Mouse (Mus musculus) midbrain, postnatal 0 days (tissue): ENCODE measurements around the gene Lrrc56. TPM values are rescaled to one million over a fixed set of nuclear protein-coding genes. Genes with fewer than 3 reads are reported as not detected.

Experiments
- ATAC-seq: fragments of 200-750 bp; cut with Nextera tagmentation; 2 replicates; pipeline ENCODE4 v1.8.0; 2017; ENCODE audit warnings: moderate number of reproducible peaks, mild to moderate bottlenecking, moderate TSS enrichment, moderate library complexity; ENCODE audit not compliant: low FRiP score
- DNase-seq: peaks from one replicate; pipeline ENCODE4 v3.0.0-alpha.2; 2015; ENCODE audit warnings: low spot score
- H3K27ac ChIP-seq: fragments of 300-500 bp; sonication (generic); 2 replicates; pipeline ENCODE4 v1.5.1; 2014; ENCODE audit warnings: low read depth, mild to moderate bottlenecking, low read length, mixed read lengths
- H3K27me3 ChIP-seq: fragments of 300-500 bp; sonication (generic); 2 replicates; pipeline ENCODE4 v1.6.1; 2014; ENCODE audit warnings: low read length, control low read depth, mixed read lengths; ENCODE audit not compliant: insufficient read depth
- H3K36me3 ChIP-seq: fragments of 300-500 bp; sonication (generic); 2 replicates; pipeline ENCODE4 v1.6.1; 2014; ENCODE audit warnings: low read length, control low read depth, mixed read lengths; ENCODE audit not compliant: insufficient read depth
- H3K4me1 ChIP-seq: fragments of 300-500 bp; sonication (generic); 2 replicates; pipeline ENCODE4 v1.6.1; 2014; ENCODE audit warnings: mild to moderate bottlenecking, control low read depth, antibody characterized with exemption, low read length, mixed read lengths; ENCODE audit not compliant: insufficient read depth
- H3K4me2 ChIP-seq: fragments of 300-500 bp; sonication (generic); 2 replicates; pipeline ENCODE4 v1.6.1; 2014; ENCODE audit warnings: low read depth, mild to moderate bottlenecking, low read length, mixed read lengths; ENCODE audit not compliant: poor library complexity, severe bottlenecking
- H3K4me3 ChIP-seq: fragments of 300-500 bp; sonication (generic); 2 replicates; pipeline ENCODE4 v1.5.1; 2014; ENCODE audit warnings: low read depth, mild to moderate bottlenecking, low read length, moderate library complexity
- H3K9ac ChIP-seq: fragments of 300-500 bp; sonication (generic); replicated peaks from 2 replicates; pipeline ENCODE4 v1.6.1; 2014; ENCODE audit warnings: mild to moderate bottlenecking, low read length, moderate library complexity, mixed read lengths; ENCODE audit not compliant: poor library complexity, severe bottlenecking
- H3K9me3 ChIP-seq: fragments of 300-500 bp; sonication (generic); 2 replicates; pipeline ENCODE4 v1.6.1; 2016; ENCODE audit warnings: low read length, control low read depth
- CTCF ChIP-seq: IDR thresholded peaks from 2 replicates; pipeline ENCODE4 v1.5.1; 2016; ENCODE audit warnings: antibody characterized with exemption, mild to moderate bottlenecking
- WGBS: fragments of 180-500 bp; shearing (Covaris S2); extraction: QIAGEN DNeasy Blood & Tissue Kit; methylation state at CpG from one replicate; pipeline ENCODE4 v1.1.7; 2014; 5-methylcytosine and 5-hydroxymethylcytosine counted together
- polyA plus RNA-seq: library from polyadenylated mRNA; unstranded; fragments of >200 nt; fragmentation: Nextera tagmentation; extraction: Ambion mirVana; gene quantifications from 2 replicates; pipeline ENCODE4 v1.2.1, GENCODE M21; 2015
- total RNA-seq: library from RNA; depleted of rRNA; stranded (reverse); fragments of >200 nt; gene quantifications from 2 replicates; pipeline ENCODE4 v1.2.3, GENCODE M21; 2014

Gene Lrrc56
- total and polyA plus RNA-seq, 2 experiments from 2014 or later: 8.6 to 14.9 TPM

DNA sequence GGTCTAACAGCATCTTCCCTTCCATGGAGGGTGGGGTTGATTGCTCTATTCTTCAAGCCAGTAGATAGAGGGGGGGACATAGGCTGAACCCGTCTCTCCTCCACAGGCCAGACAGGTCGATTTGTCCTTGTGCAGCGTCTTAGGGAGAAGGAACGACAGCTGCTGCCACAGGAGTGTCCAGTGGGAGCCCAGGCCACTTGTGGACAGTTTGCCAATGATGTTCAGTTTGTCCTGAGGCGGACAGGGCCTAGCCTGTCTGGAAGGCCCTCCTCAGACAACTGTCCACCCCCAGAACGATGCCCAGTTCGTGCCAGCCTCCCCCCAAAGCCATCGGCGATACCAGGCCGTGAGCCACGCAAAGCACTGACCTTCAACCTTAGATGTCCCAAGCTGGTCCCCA is 22.9 kb downstream of the Lrrc56 start:
- Histone ChIP-seq H3K36me3 (0 out of 2 replicates have a peak, but pooled peaks cover 4% of the 10 kb centered on the region), H3K9me3 (no peaks in the 10 kb centered on the region), H3K27ac (no peak overlapping the region), H3K27me3 (no peaks in the 10 kb centered on the region), H3K4me2 (peak overlapping the region; percentile 97; the same call in 1 of the 2 replicates), H3K9ac (no peak overlapping the region), H3K4me3 (no peak overlapping the region), H3K4me1 (peaks cover 9% of the 10 kb centered on the region; the same call in 1 of the 2 replicates)
- TF ChIP-seq CTCF: no peak
- DNase-seq (no peak), ATAC-seq (no peak)
- WGBS: 90% methylated on average over 11 of the region's 11 CpGs

DNA sequence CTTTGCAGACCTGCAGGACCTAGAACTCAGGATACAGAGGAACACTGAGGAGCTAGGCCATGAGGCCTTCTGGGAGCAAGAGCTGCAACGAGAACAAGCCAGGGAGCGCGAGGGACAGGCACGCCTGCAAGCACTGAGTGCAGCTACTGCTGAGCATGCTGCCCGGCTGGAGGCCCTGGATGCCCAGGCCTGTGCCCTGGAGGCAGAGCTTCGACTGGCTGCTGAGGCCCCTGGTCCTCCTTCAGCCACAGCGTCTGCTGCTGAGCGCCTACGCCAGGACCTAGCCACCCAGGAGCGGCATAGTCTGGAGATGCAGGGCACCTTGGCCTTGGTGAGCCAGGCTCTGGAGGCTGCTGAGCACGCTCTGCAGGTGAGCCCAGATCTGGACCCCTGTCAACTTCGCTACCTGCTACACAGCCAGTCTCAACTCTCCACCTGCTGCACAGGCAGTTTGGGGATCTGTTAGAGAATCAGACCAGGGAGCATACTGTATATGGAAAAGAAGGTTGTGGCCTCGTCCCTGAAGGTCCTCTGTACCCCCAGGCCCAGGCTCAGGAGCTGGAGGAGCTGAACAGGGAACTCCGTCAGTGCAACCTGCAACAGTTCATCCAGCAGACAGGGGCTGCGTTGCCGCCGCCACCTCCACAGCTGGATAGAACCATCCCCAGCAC is 23.5 kb downstream of the Lrrc56 start:
- no peak overlapping the region for H3K4me3 ChIP-seq
- no peak overlapping the region for H3K9ac ChIP-seq
- H3K27ac ChIP-seq: no peak overlapping the region
- ATAC-seq (no peak), DNase-seq (no peak)
- 0 out of 2 replicates have a peak, but pooled peaks cover 4% of the 10 kb centered on the region for H3K36me3 ChIP-seq
- no peaks in the 10 kb centered on the region for H3K9me3 ChIP-seq
- peaks cover 15% of the 10 kb centered on the region for H3K4me1 ChIP-seq
- H3K4me2 ChIP-seq: no peak overlapping the region
- TF ChIP-seq CTCF: no peak
- no peaks in the 10 kb centered on the region for H3K27me3 ChIP-seq
- WGBS: 91% methylated on average over 17 of the region's 17 CpGs

DNA sequence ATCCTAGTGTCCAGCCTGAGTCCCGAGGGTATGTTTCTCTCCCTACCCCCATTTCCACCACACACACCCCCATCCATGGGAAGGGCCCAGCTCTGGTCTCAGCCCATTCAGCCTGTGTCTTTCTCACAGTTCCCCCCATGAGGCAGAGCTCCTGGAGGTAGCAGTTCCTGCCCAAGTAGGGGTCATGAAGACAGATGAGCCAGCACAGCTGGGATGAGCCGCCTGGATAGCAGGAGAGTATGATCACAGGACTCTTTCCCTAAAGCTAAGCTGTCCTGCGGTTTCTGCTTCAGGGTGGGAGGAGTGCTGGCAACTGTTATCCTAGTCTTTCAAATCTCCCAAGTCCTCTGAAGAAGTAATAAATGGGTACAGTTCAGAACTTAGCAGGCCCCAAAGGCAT is 24.2 kb downstream of the Lrrc56 start:
- no peak for ATAC-seq
- Histone ChIP-seq H3K9me3 (no peaks in the 10 kb centered on the region), H3K27ac (no peak overlapping the region), H3K4me1 (peaks cover 18% of the 10 kb centered on the region), H3K36me3 (0 out of 2 replicates have a peak, but pooled peaks cover 4% of the 10 kb centered on the region), H3K4me2 (no peak overlapping the region), H3K4me3 (no peak overlapping the region), H3K27me3 (no peaks in the 10 kb centered on the region), H3K9ac (no peak overlapping the region)
- DNase-seq: no peak
- no peak for TF ChIP-seq CTCF
- WGBS: 84% methylated on average over 3 of the region's 3 CpGs

DNA sequence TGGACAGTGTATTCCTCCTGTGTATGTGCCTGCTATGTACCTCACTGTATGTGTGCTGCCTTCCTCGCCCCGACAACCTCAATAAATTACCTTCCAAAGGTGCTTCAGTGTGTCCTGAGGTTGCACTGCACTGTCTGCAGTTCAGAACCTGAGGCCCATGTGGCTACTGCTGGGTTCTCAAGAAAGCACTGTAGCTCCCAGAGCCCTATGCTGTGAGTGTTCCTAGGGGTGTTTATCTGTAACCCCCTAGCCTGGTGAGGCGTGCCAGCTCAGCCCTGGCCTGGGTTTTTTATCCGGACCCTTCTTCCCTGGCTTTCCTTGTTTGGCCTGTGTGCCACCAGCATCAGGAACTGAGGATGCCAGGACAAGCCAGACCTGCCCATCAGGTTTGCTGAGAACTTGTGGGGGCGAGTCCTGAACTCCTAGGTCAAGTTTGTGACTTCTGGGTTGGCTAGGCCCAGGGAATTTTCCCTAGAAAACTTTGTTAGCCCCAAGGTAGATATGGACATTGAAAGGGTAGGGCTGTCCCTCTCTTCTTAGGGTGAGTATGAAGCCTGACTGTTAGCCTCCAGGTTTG is 24.7 kb downstream of the Lrrc56 start:
- Histone ChIP-seq H3K27ac (no peak overlapping the region), H3K4me2 (no peak overlapping the region), H3K4me1 (peaks cover 18% of the 10 kb centered on the region), H3K27me3 (no peaks in the 10 kb centered on the region), H3K9me3 (no peaks in the 10 kb centered on the region), H3K9ac (no peak overlapping the region), H3K36me3 (0 out of 2 replicates have a peak, but pooled peaks cover 4% of the 10 kb centered on the region), H3K4me3 (no peak overlapping the region)
- no peak for ATAC-seq
- 91% methylated on average over 5 of the region's 5 CpGs for WGBS
- no peak for DNase-seq
- no peak for TF ChIP-seq CTCF

DNA sequence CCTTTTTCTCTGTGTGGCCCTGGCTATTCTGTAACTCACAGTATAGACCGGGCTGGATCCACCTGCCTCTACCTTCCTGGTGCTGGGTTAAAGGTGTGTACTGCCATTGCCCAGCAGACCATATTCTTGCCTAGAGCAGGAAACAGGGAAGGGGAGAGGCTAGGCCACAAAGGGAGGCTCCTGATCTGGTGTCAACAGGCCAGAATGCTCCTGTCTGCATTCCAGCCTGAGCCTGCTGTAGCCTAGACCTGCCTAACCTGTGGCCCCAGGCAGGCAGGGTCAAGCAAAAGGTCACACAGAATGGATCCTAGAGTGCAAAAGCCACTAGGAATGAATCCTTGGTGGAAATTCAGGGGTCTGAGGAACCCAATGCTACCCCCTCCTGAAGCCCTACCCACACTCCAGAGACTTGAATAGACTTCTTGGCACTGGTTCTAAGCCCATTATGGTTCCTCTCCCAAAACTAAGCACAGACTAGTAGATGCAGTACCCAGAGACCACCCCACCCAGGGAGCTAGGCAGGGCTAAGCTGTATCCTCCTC is 25.7 kb downstream of the Lrrc56 start:
- Histone ChIP-seq H3K4me1 (peaks cover 18% of the 10 kb centered on the region), H3K4me2 (no peak overlapping the region), H3K36me3 (0 out of 2 replicates have a peak, but pooled peaks cover 4% of the 10 kb centered on the region), H3K9me3 (no peaks in the 10 kb centered on the region), H3K4me3 (no peak overlapping the region), H3K27me3 (no peaks in the 10 kb centered on the region), H3K9ac (no peak overlapping the region), H3K27ac (no peak overlapping the region)
- ATAC-seq: no peak
- no peak for TF ChIP-seq CTCF
- 100% methylated on average over 1 of the region's 1 CpGs for WGBS
- no peak for DNase-seq

DNA sequence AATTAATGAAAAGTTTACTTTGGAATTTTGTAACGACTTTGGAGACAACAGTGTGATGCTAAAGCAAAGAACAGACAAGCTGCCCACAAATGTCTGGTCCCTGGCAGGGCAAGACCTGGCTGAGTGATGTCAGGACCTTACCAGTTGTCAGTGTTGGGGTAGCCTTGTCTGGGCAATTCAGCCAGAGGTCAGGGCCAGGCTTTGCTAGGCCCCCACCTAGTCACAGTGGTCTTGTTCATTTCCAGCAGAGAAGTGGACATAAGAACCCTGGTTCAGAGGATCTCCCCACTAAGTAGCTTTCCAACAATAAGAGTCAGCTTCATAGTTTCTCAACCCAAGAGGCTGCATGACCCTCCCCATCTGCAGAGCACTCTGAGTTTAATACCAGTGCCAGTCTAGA is 26.4 kb downstream of the Lrrc56 start:
- ATAC-seq: no peak
- H3K9ac ChIP-seq: no peak overlapping the region
- H3K4me1 ChIP-seq: peaks cover 14% of the 10 kb centered on the region
- H3K4me3 ChIP-seq: no peak overlapping the region
- no peaks in the 10 kb centered on the region for H3K27me3 ChIP-seq
- DNase-seq: no peak
- H3K36me3 ChIP-seq: 0 out of 2 replicates have a peak, but pooled peaks cover 4% of the 10 kb centered on the region
- no peak overlapping the region for H3K4me2 ChIP-seq
- no peak overlapping the region for H3K27ac ChIP-seq
- TF ChIP-seq CTCF: no peak
- WGBS: 76% methylated on average over 1 of the region's 1 CpGs
- no peaks in the 10 kb centered on the region for H3K9me3 ChIP-seq
